Mouse (Mus musculus): ENCODE data around the gene Fance. TPM values are rescaled to one million over a fixed set of nuclear protein-coding genes. Genes with fewer than 3 reads are reported as not detected.

Fance gene
- 9.5 and 15.9 TPM in 2 replicates for total RNA-seq (2023)

GRCm38 (mm10) chr17:28313212-28313879 lies at the start of gene Fance:
Gene Fance, plus strand, starts transcription at chr17:28313519.

DNA sequence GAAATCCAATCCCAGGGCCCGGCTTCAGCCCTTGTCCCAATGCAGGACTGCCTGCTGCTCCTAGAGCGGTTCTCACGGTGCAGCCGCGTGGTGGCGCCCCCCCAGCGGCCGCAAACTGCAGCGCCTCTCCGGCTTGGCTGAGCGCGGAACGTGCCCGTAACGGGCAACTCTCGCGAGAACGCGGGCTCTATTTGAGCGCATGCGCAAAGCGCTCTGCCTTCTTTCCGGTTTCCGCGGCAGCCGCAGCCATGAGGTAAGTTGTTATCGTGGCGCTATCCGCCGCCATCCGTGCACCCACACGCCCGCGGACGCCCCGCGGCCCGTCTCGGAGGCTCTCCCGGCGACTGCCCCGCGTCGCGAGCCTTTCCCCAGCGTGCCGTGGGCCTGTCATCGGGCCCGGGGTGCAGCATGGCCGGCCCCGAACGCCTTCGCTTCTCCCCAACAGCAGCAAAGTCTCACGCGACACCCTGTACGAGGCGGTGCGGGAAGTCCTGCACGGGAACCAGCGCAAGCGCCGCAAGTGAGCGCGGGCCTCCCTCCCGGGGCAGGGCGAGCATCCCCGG lies 15.1 kb downstream of the Fance start, which contains the start of gene Rpl10a:
Gene Rpl10a, plus strand, starts transcription at position 106 of the 563 bp plus-strand sequence.

GRCm38 (mm10) chr17:28350466-28351352 lies 37.4 kb downstream of the Fance start, which contains the start of gene Tead3:
Gene Tead3, minus strand, starts transcription at chr17:28350817.

DNA sequence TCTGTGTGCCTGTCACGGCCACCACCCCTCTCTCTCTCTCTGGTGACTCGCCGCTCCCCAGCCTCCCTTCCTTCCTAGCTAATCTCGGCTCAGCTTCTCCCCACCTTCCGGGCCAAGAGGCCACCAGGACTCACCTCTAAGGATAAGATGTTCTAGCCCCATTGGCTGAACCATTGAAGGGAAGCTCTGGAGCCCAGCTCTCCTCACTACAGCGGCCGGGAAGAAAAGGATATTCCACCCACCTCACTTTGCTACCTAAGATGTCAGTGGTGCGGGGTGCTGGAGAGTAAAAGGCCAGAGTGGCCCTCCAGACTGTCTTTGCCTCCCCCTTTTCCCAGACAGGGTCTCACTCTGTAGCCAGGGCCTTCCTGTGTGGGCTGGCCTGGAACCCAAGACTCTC lies 51.8 kb downstream of the Fance start, which contains the start of gene Tulp1:
Gene Tulp1, minus strand, starts transcription at position 101 of the 400 bp plus-strand sequence.

Other genes starting within 250 kb of the Fance start
- gene Tcp11, start 232.9 kb upstream of the Fance start, total RNA-seq (2023), result 1.3 TPM in 2 replicates
- gene Scube3, start 171.4 kb upstream of the Fance start, total RNA-seq (2023), result not detected in 2 replicates
- gene Zfp523, start 136.4 kb upstream of the Fance start, total RNA-seq (2023), result 11.0 and 11.3 TPM in 2 replicates
- 92.9 and 108 TPM in 2 replicates for gene Def6, start 105.7 kb upstream of the Fance start, total RNA-seq (2023)
- gene Ppard, start 80.8 kb upstream of the Fance start, total RNA-seq (2023), result 34.0 and 35.1 TPM in 2 replicates
- 364 and 392 TPM in 2 replicates for gene Rpl10a, start 15.0 kb downstream of the Fance start, total RNA-seq (2023)
- gene Tead3, start 37.3 kb downstream of the Fance start, total RNA-seq (2023), result 0.54 TPM in 1 of 2 replicates, not detected in the other
- gene Tulp1, start 51.7 kb downstream of the Fance start, total RNA-seq (2023), result not detected in 2 replicates
- 34.3 and 41.9 TPM in 2 replicates for gene Fkbp5, start 204.0 kb downstream of the Fance start, total RNA-seq (2023)
- gene Armc12, start 217.3 kb downstream of the Fance start, total RNA-seq (2023), result 2.4 and 2.6 TPM in 2 replicates
- not detected in 2 replicates for gene Clpsl2, start 235.9 kb downstream of the Fance start, total RNA-seq (2023)
- gene Clps, start 247.2 kb downstream of the Fance start, total RNA-seq (2023), result not detected in 2 replicates

All from neutrophil, adult 65 days (primary cell).